Mouse (Mus musculus): ENCODE measurements at regions not wholly inside any gene's neighbourhood (a gene's known extent, or its start where the extent isn't known, plus 50 kb on each side); places are given as distances from the start of the nearest gene placed in this dataset.

DNA sequence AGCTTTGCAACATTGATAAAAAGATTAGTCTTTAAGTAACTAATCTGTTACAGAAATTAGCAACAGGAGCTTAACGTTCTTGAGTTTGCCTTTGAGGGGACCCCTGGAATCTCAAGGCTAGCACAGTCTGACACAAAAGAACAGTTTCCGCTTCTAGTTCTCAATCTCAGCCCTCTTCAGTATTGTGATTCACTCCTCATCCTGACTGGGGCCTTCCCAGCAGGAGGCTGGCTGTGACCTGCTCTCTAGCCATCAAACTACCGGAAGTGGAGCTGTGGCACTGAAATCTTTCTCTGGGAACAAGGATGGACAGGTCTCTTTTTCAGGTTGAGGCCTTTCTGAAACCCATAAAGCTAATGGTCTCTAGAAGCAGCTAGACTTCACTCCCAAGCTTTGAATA, 209.6 kb upstream of the Camk1g start:
- no peak for DNase-seq (ENCODE audit: low spot score in 2 of 2)

- no peak for DNase-seq (ENCODE audit: low spot score in 2 of 2)
These were observed 208.6 kb upstream of the Camk1g start for GRCm38 (mm10) chr1:193578661-193579175.

DNA sequence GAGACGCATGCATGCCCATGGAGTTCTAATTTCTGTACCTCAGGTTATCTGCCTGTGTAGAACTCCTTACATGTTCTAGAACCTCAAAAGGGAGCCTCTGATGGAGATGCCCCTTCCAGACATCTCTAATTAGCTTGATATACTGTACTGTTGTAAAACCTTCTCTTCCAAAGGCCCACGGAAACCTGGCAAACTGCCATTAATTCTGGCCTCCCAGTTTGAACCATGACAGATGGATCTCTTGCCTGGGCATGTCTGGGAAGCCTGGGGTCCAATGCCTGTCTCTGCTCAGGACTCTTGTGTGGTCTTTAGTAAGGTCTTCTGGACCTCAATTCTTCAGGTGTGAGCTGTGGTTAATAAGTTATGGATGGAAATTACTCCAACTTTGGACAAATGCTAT, 207.7 kb upstream of the Camk1g start:
- no peak for DNase-seq (ENCODE audit: low spot score in 2 of 2)

DNA sequence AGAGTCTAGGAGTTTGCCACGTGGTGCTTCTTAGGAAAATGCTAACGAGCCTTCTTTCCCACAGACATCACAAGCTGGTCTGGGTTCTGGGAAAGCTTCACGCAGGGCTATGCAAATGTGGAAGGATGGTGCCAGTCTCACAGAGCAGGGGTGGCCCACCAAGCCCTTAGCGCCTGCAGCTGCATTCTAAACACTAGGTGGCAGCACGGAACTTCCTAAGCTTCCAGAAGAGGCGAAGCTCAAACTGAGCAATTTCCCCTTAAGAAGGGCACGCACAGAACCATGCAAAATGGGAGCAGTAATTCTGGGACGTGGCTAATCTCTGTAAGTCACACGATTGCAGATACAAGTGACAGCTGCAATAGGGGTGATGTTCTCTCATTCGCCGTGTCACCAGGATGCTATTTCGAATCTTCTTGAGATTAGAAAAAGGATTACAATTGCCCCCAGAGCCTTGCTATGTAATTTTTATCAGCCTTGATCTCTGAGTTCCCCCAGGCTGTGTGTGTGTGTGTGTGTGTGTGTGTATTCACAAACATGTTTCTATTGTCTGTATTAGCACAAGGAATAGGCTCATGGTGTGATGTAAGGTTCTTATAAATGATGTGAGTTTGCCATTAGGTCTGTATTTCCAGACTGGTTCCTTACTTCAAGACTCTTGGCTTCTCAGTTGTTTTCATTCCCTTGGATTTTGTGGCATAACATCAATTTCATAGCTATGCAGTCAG, 206.1 kb upstream of the Camk1g start:
- DNase-seq (ENCODE audit: low spot score in 2 of 2) = peak; percentile 83 to 96

DNA sequence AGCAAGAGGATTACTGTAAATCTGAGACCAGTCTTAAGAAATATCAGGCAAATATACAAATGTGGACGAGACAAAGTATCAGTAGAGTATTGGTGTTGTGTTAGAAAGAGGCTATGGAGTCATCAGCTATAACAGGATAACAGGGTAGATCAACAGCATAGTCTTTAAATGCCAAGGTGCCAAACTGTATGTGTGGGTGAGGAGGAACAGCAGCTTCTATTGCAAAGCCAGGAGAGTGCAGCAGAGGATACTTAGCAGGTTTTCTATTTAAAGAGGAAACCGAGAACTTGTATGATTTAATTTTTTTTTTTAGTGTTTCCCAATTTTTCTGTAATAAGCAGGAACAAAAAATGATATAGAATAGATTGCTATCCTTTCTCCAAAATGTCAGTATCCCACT, 202.7 kb upstream of the Camk1g start:
- no peak for DNase-seq (ENCODE audit: low spot score in 2 of 2)

DNA sequence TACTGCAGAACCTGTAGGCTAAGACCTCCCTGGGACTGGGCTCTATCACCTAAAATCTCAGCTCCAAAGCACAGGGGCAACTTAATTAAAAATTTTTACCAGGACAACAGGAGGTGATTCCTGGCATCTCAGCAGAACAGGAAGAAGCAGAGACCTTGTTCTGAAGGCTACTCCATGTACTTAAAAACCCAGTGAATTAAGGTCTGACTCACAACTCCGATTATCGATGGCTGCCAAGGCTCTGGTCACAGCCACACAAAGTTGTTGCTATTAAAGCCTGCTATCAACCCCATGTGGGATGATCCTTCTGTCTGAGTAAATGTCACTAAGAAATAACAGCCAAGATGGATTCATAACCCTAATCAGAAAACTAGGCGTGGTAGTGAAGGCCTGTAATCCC, 202.3 kb upstream of the Camk1g start:
- DNase-seq (ENCODE audit: low spot score in 2 of 2) = no peak

DNA sequence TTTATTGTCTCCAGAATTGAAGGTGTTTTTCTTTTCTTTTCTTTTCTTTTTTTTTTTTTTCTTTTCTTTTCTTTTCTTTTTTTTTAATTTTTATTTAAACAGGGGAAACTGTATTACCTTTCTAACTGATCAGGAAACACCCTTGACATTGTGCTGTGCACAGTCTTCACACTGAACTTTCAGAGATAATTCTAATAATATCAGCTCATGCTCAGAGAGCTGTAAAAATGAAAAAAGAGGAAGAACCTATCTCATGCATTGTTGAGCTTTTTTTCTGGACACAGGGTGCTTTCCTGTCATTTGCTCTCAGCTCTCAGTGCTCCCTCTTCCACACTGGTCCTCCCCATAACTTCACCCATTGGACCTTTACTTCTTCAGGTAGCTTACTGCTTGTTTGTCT, 201.0 kb upstream of the Camk1g start:
- DNase-seq (ENCODE audit: low spot score in 2 of 2) = no peak

DNA sequence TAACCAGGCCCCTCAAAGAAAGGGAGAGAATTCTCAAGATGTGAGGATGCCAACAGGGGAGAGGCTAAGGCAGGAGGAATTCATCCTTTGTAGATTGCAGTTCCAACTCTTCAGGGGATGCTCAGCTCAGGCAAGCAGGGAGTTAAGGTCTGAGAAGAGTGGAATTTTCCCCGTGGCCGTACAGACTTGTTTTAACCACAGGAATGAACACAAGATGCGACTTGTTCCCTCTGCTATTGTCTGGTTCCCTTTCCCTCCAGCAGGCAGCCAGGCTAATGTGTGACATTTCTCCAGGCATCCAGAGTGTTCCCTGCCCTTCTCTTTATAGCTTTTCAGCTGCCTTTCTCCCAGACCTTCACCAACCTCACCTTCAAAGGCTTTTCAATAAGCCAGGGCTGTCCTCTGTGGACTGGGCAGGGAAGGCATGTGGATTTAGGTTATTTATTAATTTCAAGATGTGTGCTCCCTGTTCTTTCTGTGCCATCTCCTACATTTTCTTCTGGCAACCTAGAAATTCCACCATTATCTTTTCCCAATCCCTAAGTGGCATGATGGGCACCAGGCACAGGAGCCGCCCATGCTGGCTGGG, 198.6 kb upstream of the Camk1g start:
- no peak for DNase-seq (ENCODE audit: low spot score in 2 of 2)

DNA sequence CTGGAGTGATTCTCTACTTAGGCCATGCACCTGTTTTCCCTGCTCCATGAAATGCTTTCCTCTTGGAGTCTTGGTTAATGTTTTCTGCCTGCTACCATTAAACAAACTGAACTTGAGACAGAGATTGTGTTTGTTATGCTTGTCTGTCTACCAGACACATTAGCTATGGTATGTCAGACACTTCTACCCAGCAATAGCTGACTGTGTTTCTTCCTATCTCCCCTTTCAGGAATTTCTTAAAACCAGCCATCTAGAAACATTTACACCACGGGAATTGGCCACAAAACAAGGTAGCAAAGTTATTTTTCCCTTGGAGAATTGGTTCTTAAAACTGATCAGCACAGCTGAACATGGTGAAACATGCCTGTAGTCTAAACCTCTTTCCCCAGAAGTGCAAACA, 197.1 kb upstream of the Camk1g start:
- no peak for DNase-seq (ENCODE audit: low spot score in 2 of 2)

DNA sequence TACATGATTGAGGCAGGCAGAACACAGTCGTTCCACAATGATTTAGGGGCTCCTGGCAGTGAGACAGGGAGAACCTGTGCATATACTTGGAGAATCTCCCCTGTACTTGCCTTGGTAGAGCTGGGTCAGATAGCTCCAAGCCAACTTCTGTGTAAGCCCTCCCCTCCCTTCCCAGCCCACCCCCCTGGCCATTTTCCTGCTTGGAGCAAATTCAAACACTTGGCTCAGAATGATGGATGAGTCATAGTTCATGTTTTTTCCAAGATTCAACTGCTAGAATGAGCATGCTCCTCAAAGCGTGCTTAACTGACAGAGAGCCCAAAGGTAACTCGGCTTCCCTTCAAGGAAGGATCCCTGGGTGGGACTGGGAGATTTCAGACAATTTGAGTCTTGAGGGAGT, 194.1 kb upstream of the Camk1g start:
- DNase-seq (ENCODE audit: low spot score in 2 of 2) = no peak

GRCm38 (mm10) chr1:193562242-193562641, 192.1 kb upstream of the Camk1g start:
- no peak for DNase-seq (ENCODE audit: low spot score in 2 of 2)

- DNase-seq (ENCODE audit: low spot score in 2 of 2) = no peak
These were observed 188.0 kb upstream of the Camk1g start for GRCm38 (mm10) chr1:193558122-193558521.

DNA sequence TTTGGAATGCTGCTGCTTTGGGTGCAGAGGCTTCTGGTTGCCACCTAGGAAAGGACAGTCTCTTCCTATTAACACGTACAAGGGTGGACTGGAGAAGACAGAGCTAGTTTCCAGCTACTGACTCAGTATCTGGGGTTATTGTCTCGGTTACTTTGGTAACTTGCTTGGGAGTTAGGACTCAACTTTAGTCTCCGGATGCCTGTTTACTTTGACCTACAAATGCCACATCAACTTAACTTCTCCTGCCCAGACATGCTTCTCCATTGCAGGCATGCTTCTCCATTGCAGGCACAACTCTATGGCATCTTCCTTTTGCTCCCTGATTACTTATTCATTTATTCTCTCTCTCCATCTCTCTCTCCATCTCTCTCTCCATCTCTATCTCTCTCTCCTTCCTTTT, 184.6 kb upstream of the Camk1g start:
- no peak for DNase-seq (ENCODE audit: low spot score in 2 of 2)

GRCm38 (mm10) chr1:193552348-193552747, 182.2 kb upstream of the Camk1g start:
- DNase-seq (ENCODE audit: low spot score in 2 of 2) = no peak

- DNase-seq (ENCODE audit: low spot score in 2 of 2) = no peak
These were observed 181.2 kb upstream of the Camk1g start for GRCm38 (mm10) chr1:193551340-193551739.

DNA sequence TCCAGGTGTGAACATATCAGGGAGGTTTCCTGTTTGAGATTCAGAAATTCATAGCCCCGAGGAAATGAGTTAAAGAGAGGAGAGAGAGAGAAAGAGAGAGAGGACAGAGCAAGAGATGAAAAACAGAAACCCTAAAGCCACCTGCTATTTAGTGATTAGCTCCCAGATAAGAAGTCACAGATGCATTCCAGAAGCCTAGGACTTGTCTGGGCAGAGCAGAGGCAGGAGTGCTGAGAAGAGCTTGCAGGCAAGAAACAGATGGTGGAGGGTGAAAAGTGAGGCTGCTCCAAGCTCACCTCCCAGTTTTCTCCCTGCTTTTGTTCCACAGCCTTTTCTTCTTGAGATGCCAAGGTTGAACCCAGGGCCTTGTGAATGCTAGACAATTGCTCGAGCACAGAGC, 180.7 kb upstream of the Camk1g start:
- DNase-seq (ENCODE audit: low spot score in 2 of 2) = no peak

GRCm38 (mm10) chr1:193547356-193547755, 177.3 kb upstream of the Camk1g start:
- no peak for DNase-seq (ENCODE audit: low spot score in 2 of 2)

DNA sequence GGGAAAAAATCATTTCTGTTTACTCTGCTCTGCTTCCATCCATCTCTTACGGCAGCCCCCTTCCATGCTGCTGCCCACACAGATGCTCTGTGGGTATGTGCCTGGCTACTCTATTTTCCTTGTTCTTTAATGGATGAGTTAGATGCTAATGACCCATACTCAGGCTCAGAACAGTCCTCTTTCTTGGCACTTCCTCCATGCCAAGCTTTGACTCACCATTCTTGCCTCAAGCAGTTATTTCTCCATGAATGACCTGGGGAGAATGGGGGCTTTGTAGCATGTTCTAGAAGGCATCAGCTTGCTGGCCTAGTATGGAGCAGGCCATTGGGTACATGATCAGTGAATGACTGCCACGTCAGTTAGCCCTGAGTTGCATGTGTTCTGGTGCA, 175.9 kb upstream of the Camk1g start:
- DNase-seq (ENCODE audit: low spot score in 2 of 2) = no peak

- DNase-seq (ENCODE audit: low spot score in 2 of 2) = no peak
These were observed 175.4 kb upstream of the Camk1g start for GRCm38 (mm10) chr1:193545406-193546043.

- DNase-seq (ENCODE audit: low spot score in 2 of 2) = no peak
These were observed 174.7 kb upstream of the Camk1g start for GRCm38 (mm10) chr1:193544804-193545203.

GRCm38 (mm10) chr1:193543834-193544233, 173.7 kb upstream of the Camk1g start:
- no peak for DNase-seq (ENCODE audit: low spot score in 2 of 2)

GRCm38 (mm10) chr1:193543284-193543683, 173.2 kb upstream of the Camk1g start:
- no peak for DNase-seq (ENCODE audit: low spot score in 2 of 2)
